Mouse (Mus musculus): Measurements from ENCODE around the gene Suclg1.

Suclg1 gene

GRCm38 (mm10) chr6:73248237-73249048 lies at the start of gene Suclg1:
Suclg1 (plus strand) TSS chr6:73248382.
- peak; percentile 87 for DNase-seq (ENCODE audit: low read depth, low spot score)

GRCm38 (mm10) chr6:73203724-73204123 lies 44.5 kb upstream of the Suclg1 start:
- no peak for DNase-seq (ENCODE audit: low read depth, low spot score)

GRCm38 (mm10) chr6:73204937-73205336 lies 43.2 kb upstream of the Suclg1 start:
- DNase-seq (ENCODE audit: low read depth, low spot score), result no peak

DNA sequence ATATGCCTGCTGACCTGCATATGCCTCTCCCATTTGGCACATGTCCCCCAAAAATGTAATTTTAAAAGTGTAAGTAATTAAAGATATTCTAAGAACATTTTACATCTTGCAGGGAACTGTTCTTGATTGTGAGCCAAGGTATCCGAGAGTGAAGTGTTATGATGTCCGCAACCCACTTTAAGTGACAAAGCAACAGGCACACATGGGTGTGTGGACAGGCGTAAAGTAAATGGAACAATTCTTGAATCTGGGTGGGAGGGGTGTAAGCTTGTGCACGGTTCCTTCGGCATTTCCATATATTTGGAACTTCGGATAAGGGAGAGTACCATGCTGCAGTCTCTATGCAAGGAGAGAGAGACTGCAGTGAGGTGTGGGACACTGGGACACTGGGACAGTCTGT lies 38.6 kb upstream of the Suclg1 start:
- DNase-seq (ENCODE audit: low read depth, low spot score), result no peak

- no peak for DNase-seq (ENCODE audit: low read depth, low spot score)
Measured at GRCm38 (mm10) chr6:73210445-73210972, 37.7 kb upstream of the Suclg1 start.

GRCm38 (mm10) chr6:73211036-73211435 lies 37.1 kb upstream of the Suclg1 start:
- DNase-seq (ENCODE audit: low read depth, low spot score), result no peak

GRCm38 (mm10) chr6:73211602-73212001 lies 36.6 kb upstream of the Suclg1 start:
- no peak for DNase-seq (ENCODE audit: low read depth, low spot score)

- peak; percentile 94 for DNase-seq (ENCODE audit: low read depth, low spot score)
Measured at GRCm38 (mm10) chr6:73221189-73221957, 26.8 kb upstream of the Suclg1 start, which contains the start of gene Dnah6. Dnah6 (minus strand) TSS chr6:73221651.

DNA sequence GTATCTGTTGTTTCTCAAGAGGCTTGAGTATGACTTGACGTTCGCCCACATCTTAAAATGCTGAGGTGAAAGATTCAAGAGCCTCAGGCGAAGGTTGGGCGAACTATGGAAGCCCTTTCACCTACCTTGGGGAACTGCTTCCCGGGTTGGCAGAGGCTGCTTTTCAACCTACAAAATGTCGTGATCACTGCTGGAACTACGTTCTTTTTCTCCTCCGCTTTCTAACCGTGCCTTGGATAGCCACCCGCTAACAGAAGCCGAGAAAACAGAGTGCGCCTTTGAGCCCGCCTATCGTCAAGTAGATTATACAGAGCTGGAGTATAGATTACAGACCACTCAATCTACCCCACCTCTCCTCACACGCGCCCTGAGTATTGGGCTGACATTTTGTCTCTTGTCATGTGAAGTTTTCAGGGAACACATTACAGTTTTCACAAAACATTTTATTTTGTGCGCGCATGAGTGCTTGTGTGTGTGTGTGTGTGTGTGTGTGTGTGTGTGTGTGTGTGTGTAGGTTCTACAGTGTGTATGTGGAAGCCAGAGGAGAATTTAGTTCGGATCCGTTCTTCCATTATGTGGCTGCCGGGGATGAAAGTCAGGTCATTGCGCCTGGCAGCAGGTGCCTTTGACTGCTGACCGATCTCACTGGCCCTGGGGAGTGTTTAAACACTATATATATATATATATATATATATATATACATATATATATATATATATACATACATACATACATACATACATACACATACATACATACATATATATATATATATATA lies 26.0 kb upstream of the Suclg1 start:
- DNase-seq (ENCODE audit: low read depth, low spot score), result peak; percentile 5

GRCm38 (mm10) chr6:73222841-73223526 lies 25.2 kb upstream of the Suclg1 start:
- peak; percentile 76 for DNase-seq (ENCODE audit: low read depth, low spot score)

DNA sequence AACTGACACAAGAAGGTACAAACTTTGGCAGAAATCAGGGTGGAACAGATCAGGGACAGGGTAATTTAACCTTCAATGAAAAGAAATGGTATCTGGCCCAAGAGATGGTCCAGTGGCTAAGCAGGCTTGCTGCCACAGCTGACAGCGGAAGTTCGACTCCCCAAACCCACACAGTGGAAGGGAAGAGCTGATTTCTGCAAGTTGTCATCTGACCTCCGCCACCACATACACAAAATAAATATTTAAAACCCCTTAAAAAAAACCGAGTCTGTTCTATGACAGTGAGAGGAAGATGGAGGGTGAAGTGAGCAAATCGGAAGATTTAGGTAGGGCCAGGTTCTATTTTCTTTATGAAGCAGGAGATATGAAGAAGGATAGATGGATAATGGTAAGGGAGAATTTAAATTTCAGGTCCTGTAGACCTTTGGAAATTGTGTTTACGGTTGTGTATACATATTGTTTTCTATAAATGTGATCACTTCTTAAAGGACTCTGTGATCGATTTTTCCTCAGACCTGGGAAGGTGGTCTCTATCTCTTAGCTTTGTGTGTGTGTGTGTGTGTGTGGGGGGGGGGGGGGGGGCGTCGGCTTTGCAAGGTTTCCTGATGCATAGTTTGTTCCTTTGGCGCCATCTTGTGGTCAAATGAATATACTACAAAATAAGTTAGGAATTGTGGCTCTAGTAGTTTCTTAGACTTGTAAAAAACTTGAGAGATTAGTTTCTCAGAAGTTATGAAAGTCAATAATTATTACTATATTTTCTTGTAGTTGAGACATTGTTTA lies 20.6 kb upstream of the Suclg1 start:
- DNase-seq (ENCODE audit: low read depth, low spot score), result peak; percentile 74

DNA sequence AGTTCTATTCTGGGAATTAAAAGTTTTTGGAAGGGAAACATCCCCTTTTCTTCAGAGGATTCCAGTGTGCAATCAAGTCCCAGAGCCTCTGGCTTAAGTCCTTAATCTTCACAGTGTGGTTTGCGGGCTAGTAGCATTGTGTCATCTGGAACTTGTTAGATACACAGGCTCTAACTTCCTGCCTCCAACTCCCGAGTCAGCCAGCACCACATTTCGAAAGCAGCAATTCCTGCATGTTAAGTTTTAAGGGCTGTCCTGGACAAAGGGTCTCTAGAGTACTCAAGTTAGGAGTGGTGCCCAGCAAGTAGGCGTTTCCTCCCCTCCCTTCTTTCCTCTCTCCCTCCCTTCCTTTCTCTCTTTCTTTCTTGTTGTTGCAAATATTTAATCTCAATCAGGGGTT lies 19.8 kb upstream of the Suclg1 start:
- DNase-seq (ENCODE audit: low read depth, low spot score), result peak; percentile 6

- DNase-seq (ENCODE audit: low read depth, low spot score), result no peak
Measured at GRCm38 (mm10) chr6:73228881-73229280, 19.3 kb upstream of the Suclg1 start.

- no peak for DNase-seq (ENCODE audit: low read depth, low spot score)
Measured at GRCm38 (mm10) chr6:73232152-73232584, 16.0 kb upstream of the Suclg1 start.

DNA sequence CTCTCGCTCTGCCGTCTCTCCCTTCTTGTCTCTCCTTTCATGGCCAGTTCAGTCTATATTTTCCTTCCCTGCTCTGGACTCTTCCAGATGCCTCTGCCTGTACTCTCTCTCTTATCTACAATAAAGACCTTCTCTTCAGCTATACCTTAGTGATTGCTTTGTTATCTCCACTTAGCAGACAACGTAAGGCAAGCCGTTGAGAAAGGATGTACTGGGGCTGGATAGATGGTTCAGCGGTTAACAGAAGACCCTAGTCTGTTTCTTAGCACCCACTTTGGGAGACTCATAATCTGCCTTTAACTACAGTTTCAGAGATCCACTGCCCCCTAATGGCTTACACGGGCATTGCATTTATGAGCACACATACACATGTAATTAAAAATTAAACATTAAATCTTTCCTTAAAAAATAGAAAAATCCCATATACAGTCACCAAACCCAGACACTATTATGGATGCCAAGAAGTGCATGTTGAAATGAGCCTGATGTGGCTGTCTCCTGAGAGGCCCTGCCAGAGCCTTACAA lies 14.9 kb upstream of the Suclg1 start:
- DNase-seq (ENCODE audit: low read depth, low spot score), result peak; percentile 19

DNA sequence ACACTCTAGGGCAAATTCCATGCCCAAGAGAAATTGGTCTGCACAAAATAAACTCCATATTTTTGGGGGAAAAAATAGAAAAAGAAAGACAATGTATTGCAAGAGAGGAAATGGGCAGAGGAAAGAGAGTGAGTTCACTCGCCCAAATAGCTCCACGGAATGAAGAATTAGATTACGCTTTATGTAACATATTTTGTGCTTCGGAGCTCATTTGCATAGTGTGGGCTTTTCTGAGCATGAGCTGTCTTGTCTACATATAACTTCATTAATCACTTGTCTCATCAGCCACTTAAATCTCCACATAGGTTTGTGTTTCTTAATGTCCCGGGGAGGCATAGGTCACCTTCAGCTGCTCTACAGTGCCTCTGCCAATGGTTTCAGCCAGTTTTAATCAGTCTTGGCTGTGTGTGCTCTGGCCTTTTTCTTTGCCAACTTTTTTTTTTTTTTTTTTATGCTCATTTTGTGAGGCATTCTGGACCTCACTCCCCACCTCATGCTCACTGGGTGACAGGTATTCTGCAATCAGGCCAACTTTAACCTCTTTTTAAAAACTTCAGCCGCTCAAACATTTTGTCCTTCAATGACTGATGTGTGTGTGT lies 13.8 kb upstream of the Suclg1 start:
- no peak for DNase-seq (ENCODE audit: low read depth, low spot score)

- DNase-seq (ENCODE audit: low read depth, low spot score), result no peak
Measured at GRCm38 (mm10) chr6:73235650-73236049, 12.5 kb upstream of the Suclg1 start.

DNA sequence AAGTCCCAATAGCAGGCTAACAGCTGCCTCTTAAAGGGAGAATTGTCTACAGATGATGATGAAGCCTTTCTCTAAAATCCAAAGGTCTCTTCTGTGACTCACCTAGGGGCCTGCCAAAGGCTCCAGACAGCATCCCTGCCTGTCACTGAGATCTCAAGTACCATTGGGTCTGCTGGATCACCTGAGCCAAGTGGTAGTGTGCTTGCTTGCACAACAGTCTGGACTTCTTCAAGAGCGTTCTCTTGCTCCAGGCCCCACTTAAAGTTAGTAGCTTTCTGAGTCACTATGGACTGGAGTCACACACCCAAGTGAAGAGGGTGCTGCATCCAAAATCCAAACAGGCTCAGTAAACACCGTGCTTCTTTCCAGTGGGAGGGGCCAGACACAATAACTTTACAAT lies 1.4 kb upstream of the Suclg1 start:
- DNase-seq (ENCODE audit: low read depth, low spot score), result no peak

GRCm38 (mm10) chr6:73247452-73247851 lies 730 bp upstream of the Suclg1 start:
- peak; percentile 60 for DNase-seq (ENCODE audit: low read depth, low spot score)

DNA sequence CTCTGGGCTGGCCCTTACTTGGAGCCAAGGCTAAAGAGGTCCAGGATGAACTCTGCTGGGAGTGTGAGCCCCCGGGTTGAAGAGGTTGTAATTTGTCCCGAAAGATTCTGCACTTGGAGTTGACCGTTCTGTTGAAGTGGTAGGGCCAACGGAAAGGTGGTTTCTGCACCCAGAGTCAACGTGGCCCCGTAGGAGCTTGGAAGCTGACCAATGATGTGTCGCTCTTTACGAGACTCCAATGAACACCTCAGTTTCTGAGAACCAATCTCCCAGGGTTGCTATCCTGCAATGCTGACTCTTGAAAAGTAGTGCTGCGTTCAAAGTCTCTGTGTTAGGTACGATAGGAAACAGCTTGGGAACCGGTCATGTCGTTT lies 854 bp downstream of the Suclg1 start:
- peak; percentile 11 for DNase-seq (ENCODE audit: low read depth, low spot score)
